Mouse (Mus musculus) brown adipose tissue, adult 24 weeks (tissue): ENCODE measurements around the gene Slc13a2. TPM values are rescaled to one million over a fixed set of nuclear protein-coding genes. Genes with fewer than 3 reads are reported as not detected.

ENCODE experiments used
- H3K27ac ChIP-seq: fragments of 200-500 bp; replicated peaks from 2 replicates; pipeline ENCODE4 v1.5.1; 2012; ENCODE audit warnings: low read depth, mild to moderate bottlenecking, low read length
- H3K4me1 ChIP-seq: fragments of 200-500 bp; 2 replicates; pipeline ENCODE4 v1.6.1; 2012; ENCODE audit warnings: low read length, mixed read lengths; ENCODE audit not compliant: control insufficient read depth, insufficient read depth, insufficient read length
- H3K4me3 ChIP-seq: fragments of 200-500 bp; 2 replicates; pipeline ENCODE4 v1.5.1; 2012; ENCODE audit warnings: low read depth, mild to moderate bottlenecking, low read length, moderate library complexity; ENCODE audit not compliant: insufficient read depth
- polyA plus RNA-seq: library from polyadenylated mRNA; stranded (reverse); fragments of >200 nt; gene quantifications from 2 replicates; pipeline ENCODE4 v1.2.4, GENCODE M21; 2012; ENCODE audit not compliant: missing spikeins, insufficient read depth, insufficient read length

Slc13a2 gene
- polyA plus RNA-seq, 1 experiment: not detected

DNA sequence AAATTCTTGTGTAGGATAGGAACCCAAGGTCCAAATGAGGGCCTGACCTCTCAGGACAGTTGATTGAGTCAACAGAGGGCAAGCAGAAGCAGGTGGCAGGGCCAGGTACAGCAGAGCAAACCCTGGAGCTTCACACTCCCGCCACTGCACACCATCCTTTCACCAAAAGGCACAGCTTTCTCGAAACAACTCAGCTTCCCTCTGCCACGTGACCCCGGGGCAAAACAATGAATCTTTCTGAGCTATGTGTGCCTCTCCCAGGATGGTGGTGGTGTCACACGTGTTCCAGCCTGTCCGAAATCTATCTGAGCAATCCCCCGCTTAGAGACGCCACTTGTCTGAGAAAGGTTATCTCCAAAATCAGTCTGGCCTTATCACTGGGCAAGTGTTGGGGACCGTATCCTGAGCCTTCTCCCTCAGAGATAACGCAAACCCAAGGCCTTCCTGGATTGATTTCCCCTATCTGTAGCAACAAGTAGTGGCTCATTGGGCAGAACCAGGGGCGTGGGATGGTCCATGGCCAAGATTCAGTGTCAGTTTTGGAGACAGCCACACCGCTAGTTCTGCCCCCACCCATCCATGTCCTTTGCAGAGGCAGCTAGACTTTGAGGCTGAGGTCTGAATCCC, 1.6 kb downstream of the Slc13a2 start:
- Histone ChIP-seq H3K4me1 (no peaks in the 10 kb centered on the region), H3K27ac (no peak overlapping the region), H3K4me3 (no peak overlapping the region)

DNA sequence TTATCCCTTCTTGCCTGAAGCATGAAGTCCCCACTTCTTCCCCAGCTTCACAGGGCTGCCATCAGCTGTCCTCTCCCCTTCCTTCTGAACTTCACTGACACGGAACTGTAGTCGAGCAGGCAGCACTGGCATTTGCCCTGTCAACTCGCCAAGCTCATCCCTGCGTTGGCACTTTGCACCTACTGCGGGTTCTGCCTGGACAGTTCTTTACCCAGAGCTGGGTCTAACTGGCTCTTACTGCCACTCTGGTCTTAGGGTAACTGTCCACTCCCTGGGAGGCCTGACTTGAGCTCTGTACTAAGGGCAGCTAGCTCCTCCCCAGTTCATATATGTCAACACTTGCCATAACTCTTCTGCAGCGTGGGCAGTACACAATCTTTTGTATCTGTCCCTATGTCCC, 5.2 kb downstream of the Slc13a2 start:
- Histone ChIP-seq H3K27ac (no peak overlapping the region), H3K4me1 (peaks cover 4% of the 10 kb centered on the region; the same call in 1 of the 2 replicates), H3K4me3 (no peak overlapping the region)

DNA sequence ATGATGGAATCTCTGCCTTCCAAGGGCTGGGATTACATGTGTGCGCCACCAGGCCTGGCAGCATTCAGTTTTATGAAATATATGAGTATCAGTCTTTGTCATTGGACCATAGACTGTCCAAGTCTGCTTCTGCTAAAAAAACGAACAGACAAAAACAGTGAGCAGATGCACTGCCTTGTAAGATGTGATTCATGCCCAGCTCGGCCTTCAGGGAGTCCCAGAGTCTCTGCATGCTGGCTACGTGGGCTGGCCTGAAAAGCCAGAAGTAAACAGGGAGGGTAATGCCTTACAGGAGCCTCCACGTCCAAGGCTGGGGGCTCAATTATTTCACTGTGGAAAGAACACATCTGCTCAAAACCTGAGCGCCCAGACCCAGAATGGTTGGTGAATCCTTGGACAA, 9.2 kb downstream of the Slc13a2 start:
- no peak overlapping the region for H3K27ac ChIP-seq
- H3K4me1 ChIP-seq: peaks cover 4% of the 10 kb centered on the region; the same call in 1 of the 2 replicates

DNA sequence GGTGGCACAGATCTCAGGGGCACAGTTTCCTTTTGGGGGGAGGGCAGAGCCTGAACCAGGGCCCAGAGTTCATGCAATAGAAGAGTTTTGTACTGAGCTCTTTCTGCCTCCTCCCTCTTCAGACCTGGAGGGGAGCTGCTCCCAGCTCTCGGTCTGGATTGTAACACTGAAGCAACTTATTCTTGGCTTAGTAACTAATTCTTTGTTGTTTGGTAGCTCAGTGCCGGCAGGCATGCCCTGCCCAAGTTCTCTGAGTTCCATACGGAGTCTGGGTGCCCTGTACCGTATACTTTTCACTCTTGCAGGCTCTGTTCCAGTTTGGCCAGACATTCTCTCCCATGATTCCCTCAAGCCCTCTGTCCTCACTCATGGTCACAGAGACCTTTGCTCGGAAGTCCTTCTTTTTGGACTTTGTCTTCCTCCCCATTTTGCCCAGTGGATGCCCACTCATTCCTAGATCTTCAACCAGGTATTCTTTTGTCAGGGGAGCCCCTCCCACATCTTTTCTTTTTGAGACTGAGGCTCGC, 9.6 kb downstream of the Slc13a2 start:
- H3K4me3 ChIP-seq: no peak overlapping the region
- H3K4me1 ChIP-seq: peaks cover 4% of the 10 kb centered on the region; the same call in 1 of the 2 replicates
- 0 out of 2 replicates have a peak overlapping the region, but pooled peaks have one; percentile 5 for H3K27ac ChIP-seq

More for the DNA sequence above, 9.2 kb downstream of the Slc13a2 start:
- no peak overlapping the region for H3K4me3 ChIP-seq

DNA sequence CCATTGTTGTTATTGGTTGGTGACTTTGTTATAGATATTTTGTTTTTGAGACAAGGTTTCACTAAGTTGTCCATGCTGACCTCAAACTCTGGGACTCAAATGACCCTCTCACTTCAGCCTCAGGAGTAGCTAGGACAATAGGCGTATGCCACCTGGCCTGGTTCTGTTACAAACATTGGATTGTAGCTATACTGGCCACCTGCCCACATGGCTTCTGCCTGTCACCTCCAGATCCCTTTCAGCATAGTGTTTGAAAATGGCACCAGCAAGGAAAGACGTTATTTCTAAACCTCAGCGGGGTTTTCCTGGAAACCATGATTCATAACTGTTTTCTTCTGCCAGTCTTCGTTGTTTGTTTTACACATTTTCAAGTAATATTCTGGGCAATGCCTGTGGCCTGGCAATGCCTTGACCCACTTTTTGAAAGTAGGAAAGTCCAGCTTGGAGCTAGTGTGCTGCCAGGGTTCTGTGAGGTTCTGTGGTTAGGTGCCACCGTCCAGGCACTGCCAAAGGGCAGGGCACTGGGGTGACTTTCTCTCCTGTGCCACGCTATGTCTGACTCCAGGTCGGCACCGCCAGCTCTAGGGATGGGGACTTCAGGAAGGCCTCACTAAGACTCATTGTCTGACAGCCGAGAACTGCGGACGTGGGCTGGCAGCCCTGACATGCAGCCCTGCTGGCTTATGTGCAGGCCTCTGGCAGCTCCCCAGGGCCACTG, 10.3 kb downstream of the Slc13a2 start:
- peaks cover 4% of the 10 kb centered on the region; the same call in 1 of the 2 replicates for H3K4me1 ChIP-seq
- no peak overlapping the region for H3K4me3 ChIP-seq
- H3K27ac ChIP-seq: no peak overlapping the region

DNA sequence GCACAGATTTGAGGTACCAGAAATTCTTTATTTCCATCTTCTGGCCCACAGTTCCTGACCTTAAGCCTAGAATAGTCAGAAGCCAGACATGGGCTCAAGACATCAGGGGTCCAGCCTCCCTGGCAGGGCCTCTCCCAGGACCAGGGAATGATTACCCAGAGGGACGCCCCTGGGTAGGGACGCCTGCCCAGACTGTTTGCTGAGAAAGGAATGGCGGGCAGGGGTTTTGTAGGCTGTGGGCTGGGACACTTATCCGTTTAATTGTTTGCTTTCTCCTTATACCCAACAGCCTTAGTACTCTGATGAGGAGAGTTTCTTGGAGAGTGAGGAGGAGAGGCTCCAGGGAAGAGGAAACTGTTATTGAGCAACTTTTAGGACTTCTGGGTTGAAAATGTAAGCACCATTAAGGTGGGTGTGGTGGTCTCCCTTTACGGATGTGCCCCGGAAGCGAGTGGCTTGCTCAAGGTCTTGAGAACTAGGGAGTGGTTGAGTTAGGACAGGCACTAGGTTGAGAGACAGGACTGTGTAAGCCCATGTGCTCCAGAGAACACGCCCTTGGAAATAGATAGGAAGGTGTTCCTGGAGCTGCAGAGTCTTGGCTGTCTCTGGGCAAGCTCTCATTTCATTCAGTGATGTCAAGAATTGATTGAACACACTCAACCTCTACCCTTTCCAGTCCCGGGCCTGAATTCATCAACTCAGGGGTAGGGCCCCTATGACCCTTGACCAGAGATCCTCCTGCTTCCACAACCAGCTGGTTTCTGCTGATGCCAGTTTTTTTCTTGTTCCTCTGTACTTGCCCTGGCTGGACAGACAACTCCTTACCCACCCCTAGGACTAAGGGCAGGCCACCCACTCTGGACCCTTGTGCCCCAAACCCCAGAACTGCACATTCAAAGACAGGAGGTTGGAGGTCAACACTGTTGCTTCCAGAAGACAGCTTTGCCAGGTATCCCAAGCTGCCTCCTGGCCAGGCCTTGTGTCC, 13.5 kb downstream of the Slc13a2 start:
- H3K4me3 ChIP-seq: no peak overlapping the region
- no peak overlapping the region for H3K27ac ChIP-seq
- peaks cover 4% of the 10 kb centered on the region; the same call in 1 of the 2 replicates for H3K4me1 ChIP-seq

DNA sequence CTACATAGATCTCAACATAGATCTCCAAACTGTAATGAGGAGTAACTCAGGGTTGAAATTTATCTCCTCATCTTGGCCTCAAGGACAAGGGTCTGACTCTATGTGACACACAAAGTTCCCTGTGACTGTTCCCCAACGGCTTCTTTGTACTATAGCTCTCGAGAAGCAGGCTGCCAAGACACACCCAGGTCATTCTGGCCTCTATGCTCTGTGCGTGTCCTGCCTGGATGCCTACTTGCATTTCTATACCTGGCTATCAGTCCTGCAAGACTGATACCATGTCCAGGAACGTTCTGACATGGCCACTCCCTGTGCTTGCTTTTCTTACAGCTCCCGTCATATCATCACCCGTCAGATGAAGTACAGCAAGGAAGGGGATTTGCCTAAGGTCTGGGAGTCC, 20.0 kb downstream of the Slc13a2 start:
- no peak overlapping the region for H3K4me3 ChIP-seq
- no peak overlapping the region for H3K27ac ChIP-seq
- H3K4me1 ChIP-seq: peaks cover 5% of the 10 kb centered on the region

DNA sequence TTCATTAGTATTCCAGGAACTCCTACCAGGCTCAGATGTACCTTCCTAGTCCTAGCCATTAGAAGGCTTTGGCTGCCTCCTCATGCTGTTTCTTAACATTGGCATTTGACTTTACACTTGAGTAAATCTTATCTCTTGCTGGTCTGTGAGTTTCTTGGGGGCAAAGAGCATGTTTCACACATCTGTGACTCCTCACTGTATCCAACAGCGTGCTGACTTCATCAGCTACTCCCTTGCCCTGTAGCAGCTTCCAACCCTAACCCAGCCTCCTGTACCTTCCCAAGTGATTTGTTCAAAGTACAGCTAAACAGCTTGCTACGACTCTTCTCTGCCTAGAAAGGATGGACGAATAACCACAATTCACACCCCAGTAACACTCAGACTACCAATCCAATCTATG, 20.5 kb downstream of the Slc13a2 start:
- no peak overlapping the region for H3K27ac ChIP-seq

DNA sequence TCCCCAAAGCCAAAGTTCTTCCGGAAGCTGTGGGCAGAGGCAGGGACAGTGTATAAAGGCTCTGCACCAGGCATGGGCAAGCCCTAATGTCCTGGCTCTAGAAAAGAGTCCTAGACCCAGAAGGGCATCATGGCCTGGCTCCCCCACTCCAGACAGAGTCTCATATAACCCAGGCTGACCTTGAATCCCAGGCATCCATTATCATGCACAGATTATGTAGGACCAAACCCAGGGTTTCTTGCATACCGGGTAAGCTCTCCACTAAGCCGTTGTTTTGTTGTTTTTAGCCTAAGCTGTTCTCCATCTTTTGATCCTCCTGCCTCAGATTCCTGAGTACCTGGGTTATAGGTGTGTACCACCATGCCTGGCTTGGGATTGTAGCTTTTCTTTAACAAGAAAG, 21.1 kb downstream of the Slc13a2 start:
- H3K4me1 ChIP-seq: peaks cover 5% of the 10 kb centered on the region
- no peak overlapping the region for H3K4me3 ChIP-seq
- H3K27ac ChIP-seq: no peak overlapping the region

More for the DNA sequence above, 20.5 kb downstream of the Slc13a2 start:
- no peak overlapping the region for H3K4me3 ChIP-seq
- H3K4me1 ChIP-seq: peaks cover 5% of the 10 kb centered on the region

DNA sequence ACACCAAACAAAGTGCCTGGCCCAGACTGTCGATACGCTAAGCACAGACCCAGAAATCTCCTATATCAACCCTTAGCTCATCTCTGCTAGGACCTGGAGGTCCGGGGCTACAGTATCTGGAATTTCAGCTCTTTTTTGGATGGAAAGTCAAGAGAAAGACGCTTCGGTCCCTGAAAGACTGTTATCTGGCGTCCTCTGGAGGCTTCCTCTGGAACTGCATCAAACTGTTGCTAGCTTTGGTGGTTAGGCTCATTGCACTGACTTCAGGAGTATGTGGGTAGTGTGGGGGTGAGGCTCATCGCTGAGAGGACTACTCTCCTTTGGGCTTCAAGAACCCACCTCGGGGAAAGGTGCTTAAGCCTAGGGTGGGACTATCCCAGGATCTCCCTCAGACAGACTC, 22.3 kb downstream of the Slc13a2 start:
- no peak overlapping the region for H3K27ac ChIP-seq
- H3K4me3 ChIP-seq: no peak overlapping the region
- H3K4me1 ChIP-seq: peaks cover 5% of the 10 kb centered on the region

DNA sequence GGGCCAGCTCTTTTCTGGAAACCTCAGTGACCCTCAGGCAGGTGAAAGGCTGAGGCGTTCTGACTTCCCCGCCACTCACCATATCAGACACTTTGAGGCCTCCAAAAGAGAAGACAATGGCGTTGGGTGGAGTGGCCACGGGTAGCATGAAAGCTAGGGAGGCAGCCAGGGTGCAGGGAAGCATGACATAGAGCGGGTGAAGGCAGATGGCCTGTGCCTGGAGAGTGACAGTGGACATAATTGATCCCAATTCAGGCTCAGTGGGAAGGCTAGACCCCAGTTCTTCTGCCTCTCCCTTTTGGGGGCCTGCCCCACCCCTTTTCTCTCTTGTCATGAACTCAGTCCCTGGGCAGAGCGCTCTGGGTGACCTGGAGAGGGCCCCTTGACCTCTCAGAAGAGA, 23.8 kb downstream of the Slc13a2 start:
- H3K4me1 ChIP-seq: peaks cover 5% of the 10 kb centered on the region
- no peak overlapping the region for H3K27ac ChIP-seq
- H3K4me3 ChIP-seq: no peak overlapping the region

DNA sequence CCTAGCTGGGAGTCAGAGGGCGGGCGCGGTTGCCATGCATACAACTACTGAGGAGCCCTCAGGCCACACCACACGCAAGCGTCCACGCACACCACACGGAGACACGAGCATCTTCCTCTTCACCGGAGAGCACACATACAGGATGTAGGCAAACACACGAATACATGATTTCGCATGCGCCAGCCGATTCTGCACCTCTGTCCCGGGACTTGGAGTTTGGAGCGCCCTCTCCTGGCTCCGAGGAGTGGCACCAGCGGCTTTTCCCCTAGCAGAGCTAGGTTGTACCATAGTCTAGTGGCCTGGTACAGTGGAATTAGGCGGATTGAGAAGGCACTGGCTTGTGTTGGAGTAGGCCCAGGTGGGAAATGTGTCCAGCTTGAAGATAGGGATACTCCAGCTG, 24.6 kb downstream of the Slc13a2 start:
- Histone ChIP-seq H3K4me3 (no peak overlapping the region), H3K4me1 (peaks cover 5% of the 10 kb centered on the region), H3K27ac (no peak overlapping the region)

DNA sequence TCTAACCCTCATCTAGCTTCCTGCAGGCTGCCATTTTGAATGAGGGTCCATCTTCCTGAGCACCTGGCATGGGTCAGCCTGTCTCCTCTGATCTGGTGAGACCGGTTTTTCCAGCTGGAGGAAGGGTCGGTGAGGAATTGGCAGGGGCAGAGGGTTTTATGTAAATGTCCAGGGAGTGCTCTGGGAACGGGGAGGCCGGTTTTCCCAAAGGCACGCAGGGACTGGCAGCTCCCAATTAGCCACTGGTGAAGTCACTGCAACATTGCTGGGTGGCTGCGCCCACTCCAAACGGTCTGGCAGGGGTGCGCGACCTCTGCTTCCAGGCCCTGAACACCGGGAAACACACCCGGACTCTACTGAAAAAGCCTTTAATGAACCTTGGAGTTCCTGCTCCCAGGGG, 25.1 kb downstream of the Slc13a2 start:
- Histone ChIP-seq H3K4me1 (peaks cover 5% of the 10 kb centered on the region), H3K4me3 (no peak overlapping the region), H3K27ac (no peak overlapping the region)

DNA sequence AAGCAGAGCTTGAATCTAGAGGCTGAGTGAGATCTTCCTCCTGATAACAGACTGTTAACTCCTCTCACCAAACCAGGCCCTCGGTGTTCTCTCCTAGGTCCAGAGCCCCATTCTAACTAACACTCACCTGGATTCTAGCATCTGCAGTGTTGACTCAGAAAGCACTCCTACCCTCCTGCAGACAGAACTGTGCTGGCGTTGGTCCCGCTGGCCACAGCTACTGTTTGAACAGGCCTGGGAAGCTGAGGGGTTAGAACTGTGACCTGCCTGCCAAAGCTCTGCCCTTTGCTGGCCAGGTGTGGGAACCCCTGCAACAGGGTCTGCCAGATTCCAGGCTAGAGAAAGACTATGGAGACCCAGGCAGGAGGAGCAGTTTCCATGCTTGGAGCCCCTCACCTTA, 29.3 kb downstream of the Slc13a2 start:
- Histone ChIP-seq H3K4me3 (no peak overlapping the region), H3K27ac (no peak overlapping the region), H3K4me1 (no peaks in the 10 kb centered on the region; the same call in 1 of the 2 replicates)

DNA sequence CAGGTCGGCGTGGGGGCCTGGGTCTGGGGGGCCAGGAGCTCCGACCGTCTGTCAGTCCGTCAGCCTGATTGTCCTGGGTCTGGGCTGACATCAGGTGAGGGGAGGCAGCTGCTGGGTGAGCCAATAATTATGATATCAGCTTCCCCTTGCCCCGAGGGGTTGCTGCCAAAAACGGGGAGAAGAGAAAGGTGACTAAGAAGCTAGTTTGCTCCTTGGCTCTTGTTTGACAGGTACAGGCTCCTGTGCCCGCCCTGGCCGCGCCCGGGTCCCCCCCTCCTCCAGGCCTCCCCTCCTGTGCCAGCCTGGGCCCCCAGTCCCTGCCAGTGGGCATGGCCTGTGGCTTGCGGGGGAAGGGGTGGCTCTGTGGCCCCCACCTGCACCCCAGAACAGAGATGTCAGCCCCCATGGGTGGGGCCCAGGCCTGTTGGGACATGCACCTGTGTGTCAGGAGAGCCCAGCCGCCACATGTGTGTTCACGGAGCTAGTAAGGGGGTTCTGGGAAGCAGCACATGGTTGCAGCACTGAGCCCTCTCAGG, 35.4 kb downstream of the Slc13a2 start, which contains the start of gene Foxn1:
TSS of gene Foxn1 (minus strand) at position 51 of the 536 bp plus-strand sequence.
- no peak within 1 kb of the TSS for H3K4me3 ChIP-seq
- H3K27ac ChIP-seq: no peak within 1 kb of the TSS
- H3K4me1 ChIP-seq: no peaks in the 10 kb centered on the region
